Mouse (Mus musculus) stomach, embryonic 15.5 days (tissue): ENCODE results near the gene Zfp72. TPM values are rescaled to one million over a fixed set of nuclear protein-coding genes. Genes with fewer than 3 reads are reported as not detected.
A peak's percentile ranks its signal among the peaks of the same experiment; 100 is the strongest.

ENCODE experiments used
- ATAC-seq: fragments of 200-750 bp; cut with Nextera tagmentation; 2 replicates; pipeline ENCODE4 v1.8.0; 2017; ENCODE audit warnings: low read depth, moderate number of reproducible peaks, moderate TSS enrichment; ENCODE audit not compliant: insufficient read depth, low FRiP score
- H3K27ac ChIP-seq: fragments of 300-500 bp; sonication (generic); 2 replicates; pipeline ENCODE4 v1.5.1; 2015; ENCODE audit warnings: mild to moderate bottlenecking, inconsistent platforms
- H3K27me3 ChIP-seq: fragments of 300-500 bp; sonication (generic); replicated peaks from 2 replicates; pipeline ENCODE4 v1.6.1; 2015; ENCODE audit warnings: inconsistent platforms
- H3K36me3 ChIP-seq: fragments of 300-500 bp; sonication (generic); 2 replicates; pipeline ENCODE4 v1.6.1; 2015; ENCODE audit warnings: inconsistent platforms
- H3K4me1 ChIP-seq: fragments of 300-500 bp; sonication (generic); 2 replicates; pipeline ENCODE4 v1.6.1; 2015; ENCODE audit warnings: inconsistent platforms
- H3K4me2 ChIP-seq: fragments of 300-500 bp; sonication (generic); 2 replicates; pipeline ENCODE4 v1.6.1; 2015; ENCODE audit warnings: mild to moderate bottlenecking, inconsistent platforms
- H3K4me3 ChIP-seq: fragments of 300-500 bp; sonication (generic); replicated peaks from 2 replicates; pipeline ENCODE4 v1.5.1; 2015; ENCODE audit warnings: inconsistent platforms
- H3K9ac ChIP-seq: fragments of 300-500 bp; sonication (generic); 2 replicates; pipeline ENCODE4 v1.6.1; 2015; ENCODE audit warnings: inconsistent platforms
- H3K9me3 ChIP-seq: fragments of 300-500 bp; sonication (generic); 2 replicates; pipeline ENCODE4 v1.6.1; 2016; ENCODE audit warnings: inconsistent platforms
- WGBS: fragments of 180-500 bp; shearing (Covaris S2); methylation state at CpG from one replicate; pipeline ENCODE4 v1.1.7; 2015; 5-methylcytosine and 5-hydroxymethylcytosine counted together
- microRNA counts: library from miRNA; unstranded; fragments of <30 nt; microRNA quantifications from one replicate; lab custom pipeline; 2016
- microRNA-seq: library from miRNA; unstranded; fragments of <30 nt; microRNA quantifications from one replicate; pipeline ENCODE4, GENCODE M21; 2016
- polyA plus RNA-seq: library from polyadenylated mRNA; unstranded; fragments of >200 nt; fragmentation: Nextera tagmentation; extraction: Ambion mirVana; gene quantifications from 2 replicates; pipeline ENCODE4 v1.2.1, GENCODE M21; 2015

Gene Zfp72
- polyA plus RNA-seq, 1 experiment from 2014 or later, result 5.2 TPM

GRCm38 (mm10) chr13:74350435-74350906 lies 40.2 kb downstream of the Zfp72 start:
- 1% methylated on average over 15 of the region's 15 CpGs for WGBS

GRCm38 (mm10) chr13:74349566-74350434 lies 40.8 kb downstream of the Zfp72 start, which contains the start of the genes Sdha and Ccdc127:
Gene Sdha (minus strand): TSS chr13:74350280.
Gene Ccdc127 (plus strand): TSS chr13:74350309.
- peak; percentile 98 for ATAC-seq
- Histone ChIP-seq H3K27ac (peak within 1 kb of the TSS; percentile 78), H3K4me2 (peak within 1 kb of the TSS; percentile 62), H3K4me3 (peak within 1 kb of the TSS; percentile 68), H3K27me3 (no peaks in the 10 kb centered on the region), H3K36me3 (peaks cover 11% of the 10 kb centered on the region), H3K9me3 (no peaks in the 10 kb centered on the region), H3K4me1 (peaks cover 8% of the 10 kb centered on the region; the same call in 1 of the 2 replicates), H3K9ac (peak within 1 kb of the TSS; percentile 58; the same call in 1 of the 2 replicates)
- 1% methylated on average over 57 of the region's 57 CpGs for WGBS

More at GRCm38 (mm10) chr13:74350435-74350906, 40.2 kb downstream of the Zfp72 start:
- H3K9me3 ChIP-seq, result no peaks in the 10 kb centered on the region
- no peaks in the 10 kb centered on the region for H3K27me3 ChIP-seq
- peaks cover 8% of the 10 kb centered on the region; the same call in 1 of the 2 replicates for H3K4me1 ChIP-seq
- peak overlapping the region; percentile 68 for H3K4me3 ChIP-seq
- peak overlapping the region; percentile 78 for H3K27ac ChIP-seq
- H3K9ac ChIP-seq, result peak overlapping the region; percentile 37; the same call in 1 of the 2 replicates
- H3K36me3 ChIP-seq, result peaks cover 11% of the 10 kb centered on the region
- ATAC-seq, result 0 out of 2 replicates have a peak, but pooled peaks have one; percentile 10
- H3K4me2 ChIP-seq, result peak overlapping the region; percentile 50

DNA sequence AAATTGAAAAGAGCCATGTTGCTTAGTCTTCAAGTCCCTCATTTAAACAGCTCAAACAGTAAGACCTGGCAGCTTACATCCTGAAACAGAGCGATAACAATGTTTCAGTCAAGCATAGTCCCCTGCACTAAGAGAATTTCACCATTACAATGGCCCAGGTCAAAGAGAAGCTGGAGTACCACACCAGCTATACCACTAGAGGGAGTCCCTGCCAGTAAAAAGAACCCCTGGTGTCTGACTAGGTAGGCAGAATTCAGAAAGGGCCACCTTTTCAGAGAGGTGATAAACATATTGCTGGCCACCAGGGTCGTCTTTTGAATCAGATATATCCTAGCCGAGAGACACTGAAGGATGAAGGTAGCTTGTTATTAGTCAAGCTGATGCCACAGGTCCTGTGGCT lies 49.6 kb downstream of the Zfp72 start:
- 42% methylated on average over 3 of the region's 3 CpGs for WGBS
- ATAC-seq, result no peak

GRCm38 (mm10) chr13:74329321-74329720 lies 61.3 kb downstream of the Zfp72 start:
- Histone ChIP-seq H3K4me1 (no peaks in the 10 kb centered on the region), H3K27ac (no peak overlapping the region), H3K27me3 (no peaks in the 10 kb centered on the region), H3K4me3 (no peak overlapping the region), H3K4me2 (no peak overlapping the region), H3K9ac (no peak overlapping the region), H3K36me3 (peaks cover 41% of the 10 kb centered on the region), H3K9me3 (no peaks in the 10 kb centered on the region)
- no peak for ATAC-seq

More for the DNA sequence above, 49.6 kb downstream of the Zfp72 start:
- Histone ChIP-seq H3K9me3 (no peaks in the 10 kb centered on the region), H3K4me2 (no peak overlapping the region), H3K36me3 (peaks cover 34% of the 10 kb centered on the region), H3K4me3 (no peak overlapping the region), H3K9ac (no peak overlapping the region), H3K27me3 (no peaks in the 10 kb centered on the region), H3K27ac (no peak overlapping the region), H3K4me1 (no peaks in the 10 kb centered on the region)

MicroRNA genes within 50 kb of the gene (microRNA counts, 519-probe panel; counts per million panel counts)
- microRNA mmu-miR-692 (lab: Ali Mortazavi, UCI), result not detected

Small RNA genes within 50 kb of the gene (microRNA-seq; reads per million reads assigned to microRNA genes)
- not detected for gene Mir692-3

Other genes starting within 250 kb of the Zfp72 start
- gene Exoc3, start 182.1 kb downstream of the Zfp72 start, polyA plus RNA-seq, result 59.6 and 67.2 TPM in 2 replicates
- gene Ahrr, start 98.5 kb downstream of the Zfp72 start, polyA plus RNA-seq, result 0.50 and 0.52 TPM in 2 replicates
- 150 and 153 TPM in 2 replicates for gene Pdcd6, start 73.3 kb downstream of the Zfp72 start, polyA plus RNA-seq
- 256 and 275 TPM in 2 replicates for gene Sdha, start 40.6 kb downstream of the Zfp72 start, polyA plus RNA-seq
- 55.6 and 57.0 TPM in 2 replicates for gene Ccdc127, start 40.5 kb downstream of the Zfp72 start, polyA plus RNA-seq
- not detected in 2 replicates for gene Lrrc14b, start 26.8 kb downstream of the Zfp72 start, polyA plus RNA-seq
- 76.2 and 338 TPM in 2 replicates for gene Ftl1-ps1, start 8.9 kb upstream of the Zfp72 start, polyA plus RNA-seq
- 19.3 and 19.5 TPM in 2 replicates for gene Zfp825, start 103.2 kb upstream of the Zfp72 start, polyA plus RNA-seq
- gene Erap1, start 248.7 kb upstream of the Zfp72 start, polyA plus RNA-seq, result 27.8 and 28.9 TPM in 2 replicates